Mouse (Mus musculus) cerebral cortex, adult 2 months (tissue): ENCODE data around the gene Hspb1.

Experiments
- WGBS: fragments of 180-500 bp; shearing (Covaris S2); methylation state at CpG from one replicate; pipeline ENCODE4 v1.1.7; 2018; 5-methylcytosine and 5-hydroxymethylcytosine counted together

Hspb1 gene

GRCm38 (mm10) chr5:135887675-135888102, at the start of gene Hspb1:
Gene Hspb1 (plus strand): TSS chr5:135887919.
- WGBS = 5% methylated on average over 24 of the region's 24 CpGs

DNA sequence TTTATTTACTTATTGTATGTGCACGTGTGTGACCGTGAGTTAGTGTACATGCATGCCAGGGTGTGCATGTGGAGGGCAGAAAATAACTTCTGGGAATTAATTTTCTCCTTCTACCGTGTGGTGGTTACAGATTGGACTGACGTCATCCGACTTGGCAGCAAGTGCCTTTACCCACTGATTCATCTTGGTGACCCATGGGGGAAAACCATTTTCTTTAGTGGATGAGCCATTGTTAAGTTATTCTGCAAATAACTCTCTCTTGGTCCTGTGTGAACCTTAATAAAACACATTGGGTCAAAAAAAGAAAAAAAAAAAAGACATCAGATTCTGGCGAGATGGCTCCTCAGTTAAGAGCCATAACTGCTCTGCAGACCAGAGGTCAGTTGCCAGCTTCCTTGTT, 46.1 kb upstream of the Hspb1 start:
- 52% methylated on average over 6 of the region's 6 CpGs for WGBS

- 48% methylated on average over 5 of the region's 5 CpGs for WGBS
Measured at GRCm38 (mm10) chr5:135843418-135843817, 44.3 kb upstream of the Hspb1 start.

GRCm38 (mm10) chr5:135845676-135846320, 41.9 kb upstream of the Hspb1 start:
- 50% methylated on average over 13 of the region's 13 CpGs for WGBS

DNA sequence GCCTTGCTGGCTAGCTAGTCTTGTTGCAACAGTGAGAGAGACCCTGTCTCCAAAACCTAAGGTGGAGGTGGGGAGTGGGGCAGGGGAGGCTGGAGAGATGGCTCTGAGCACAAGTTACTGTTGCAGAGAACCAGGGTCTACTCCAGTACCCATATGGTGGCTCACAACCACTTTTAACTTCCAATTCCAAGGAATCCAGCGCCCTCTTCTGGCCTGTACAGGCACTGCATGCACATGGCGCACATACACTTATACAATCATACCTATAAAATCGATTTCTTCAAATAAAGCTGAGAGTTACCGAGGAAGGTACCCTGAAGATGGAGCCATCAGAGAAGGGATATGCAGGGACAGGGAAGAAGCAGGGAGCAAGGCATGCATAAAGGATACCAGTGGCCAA, 40.3 kb upstream of the Hspb1 start:
- 72% methylated on average over 4 of the region's 4 CpGs for WGBS

DNA sequence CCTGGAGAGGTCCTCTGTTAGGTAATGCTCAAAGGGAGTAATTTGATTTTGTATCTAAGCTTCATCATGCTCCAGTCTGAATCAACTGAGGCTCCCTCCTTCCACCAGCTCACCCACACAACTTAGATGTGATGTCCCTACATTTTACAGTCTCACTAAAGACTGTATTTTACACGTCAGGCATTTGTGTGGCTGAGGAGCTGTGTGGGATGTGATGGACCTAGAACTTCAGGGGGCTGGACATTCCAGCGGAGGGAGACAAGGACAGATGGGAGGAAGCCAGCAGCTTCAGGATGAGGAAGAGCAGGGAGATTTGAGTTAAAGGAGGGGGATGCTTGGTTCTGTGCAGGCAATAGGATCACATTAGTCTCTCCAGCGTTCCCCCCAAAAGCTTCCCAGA, 39.8 kb upstream of the Hspb1 start:
- WGBS = 70% methylated on average over 3 of the region's 3 CpGs

DNA sequence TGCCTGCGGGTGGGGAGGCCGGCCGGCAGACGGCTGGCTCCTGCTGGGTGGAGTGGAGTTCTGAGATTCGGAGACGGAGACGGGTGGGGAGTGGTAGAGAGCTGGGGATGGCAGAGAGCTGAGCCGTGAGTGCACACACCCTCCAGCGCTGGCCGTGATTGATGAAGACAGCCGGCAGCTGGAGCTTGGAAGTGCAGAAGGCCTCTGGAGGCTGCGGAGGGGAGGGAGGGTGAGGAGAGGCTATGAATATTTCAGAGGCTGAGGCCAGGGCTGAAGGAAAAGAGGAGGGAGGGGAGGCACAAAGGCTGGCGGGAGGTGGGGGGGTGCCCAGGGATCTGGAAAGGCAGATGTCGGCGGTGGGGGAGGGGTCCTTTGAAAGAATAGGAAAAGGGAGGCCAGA, 36.7 kb upstream of the Hspb1 start:
- 4% methylated on average over 15 of the region's 15 CpGs for WGBS

- 54% methylated on average over 14 of the region's 14 CpGs for WGBS
Measured at GRCm38 (mm10) chr5:135851481-135851880, 36.2 kb upstream of the Hspb1 start.

GRCm38 (mm10) chr5:135852421-135852820, 35.3 kb upstream of the Hspb1 start:
- 27% methylated on average over 10 of the region's 10 CpGs for WGBS

DNA sequence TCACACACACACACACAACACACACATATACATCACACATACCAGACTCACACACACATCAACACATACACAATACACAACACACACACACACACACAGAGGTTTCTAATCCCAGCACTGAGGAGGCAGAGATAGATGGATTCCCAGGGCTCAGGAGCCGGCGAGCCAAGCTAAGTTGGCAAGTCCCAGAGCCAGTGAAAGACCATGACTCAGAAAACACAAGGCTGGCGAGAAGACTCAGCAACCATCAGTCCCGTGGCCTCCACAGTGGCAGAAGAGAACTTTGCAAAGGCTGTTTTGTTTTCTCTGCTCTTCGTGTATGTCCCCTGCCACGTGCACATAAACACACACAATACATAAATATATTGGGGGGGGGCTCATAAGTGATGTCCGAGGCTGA, 34.0 kb upstream of the Hspb1 start:
- WGBS = 29% methylated on average over 7 of the region's 7 CpGs

GRCm38 (mm10) chr5:135855156-135855555, 32.6 kb upstream of the Hspb1 start:
- WGBS = 0% methylated on average over 4 of the region's 4 CpGs

- WGBS = 66% methylated on average over 8 of the region's 8 CpGs
Measured at GRCm38 (mm10) chr5:135866662-135867061, 21.1 kb upstream of the Hspb1 start.

DNA sequence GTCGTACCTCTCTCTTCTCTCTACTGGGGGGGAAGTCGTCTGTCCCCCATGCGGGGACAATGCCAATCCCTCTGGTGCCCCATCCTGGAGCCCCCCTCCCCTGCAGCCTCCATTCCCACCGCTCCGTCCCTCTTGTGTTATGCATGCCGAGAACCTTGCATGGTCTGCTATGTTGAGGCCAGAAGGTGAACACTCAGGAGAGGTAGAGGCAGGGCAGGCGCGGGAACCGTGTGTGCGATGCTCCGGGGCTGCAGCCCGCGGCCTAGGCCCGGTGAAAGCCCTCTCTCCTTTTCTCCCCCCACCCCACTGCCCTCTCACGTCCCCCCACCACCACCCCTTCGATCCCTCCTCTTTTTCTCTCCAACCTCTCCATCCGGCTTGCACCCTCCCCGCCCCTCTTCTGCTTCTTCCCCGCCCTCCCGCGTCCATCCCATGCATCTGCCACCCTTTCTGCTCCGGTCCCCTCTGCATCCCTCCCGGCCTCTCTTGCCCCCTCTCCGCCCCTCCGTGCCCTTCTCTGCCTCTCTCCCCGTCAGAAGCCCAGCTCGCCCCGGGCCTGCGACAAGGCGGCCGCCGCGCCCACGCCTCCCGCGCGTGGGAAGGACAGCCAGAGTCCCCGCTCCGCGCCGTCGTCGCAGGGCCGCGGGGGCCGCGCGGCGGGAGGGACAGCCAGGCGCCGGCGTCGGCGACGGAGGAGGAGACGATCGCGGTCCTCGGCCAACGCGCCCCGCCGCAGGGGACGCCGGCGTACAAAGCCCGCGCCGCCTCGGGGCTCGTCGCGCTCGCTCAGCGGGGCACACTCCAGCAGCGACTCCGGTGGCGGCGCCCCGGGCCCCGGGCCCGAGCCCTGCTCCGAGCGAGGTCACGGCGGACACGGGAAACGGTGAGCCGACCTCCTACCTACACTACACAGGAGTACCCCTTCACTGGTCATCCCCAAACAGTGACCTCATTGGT, 19.8 kb upstream of the Hspb1 start:
- 4% methylated on average over 87 of the region's 89 CpGs for WGBS

DNA sequence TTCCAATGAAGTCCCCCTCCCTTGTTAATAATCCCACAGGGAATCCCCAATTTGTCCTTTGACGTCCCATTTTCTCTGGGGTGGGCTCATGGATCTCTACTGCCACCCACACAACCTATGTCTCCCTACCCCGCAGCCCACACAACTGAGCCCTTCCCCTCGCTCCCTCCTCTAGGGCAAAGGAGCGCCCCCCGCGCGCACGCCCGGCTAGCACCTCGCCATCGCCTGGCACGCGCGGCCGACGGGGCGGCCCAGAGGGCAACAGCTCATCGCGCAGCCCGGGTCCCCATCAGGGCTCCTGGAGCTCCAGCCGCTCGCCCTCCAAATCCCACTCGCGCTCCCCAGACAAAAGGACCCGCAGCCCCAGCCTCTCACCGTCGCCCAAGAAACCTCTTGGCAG, 19.1 kb upstream of the Hspb1 start:
- WGBS = 33% methylated on average over 27 of the region's 27 CpGs

GRCm38 (mm10) chr5:135869661-135870423, 17.9 kb upstream of the Hspb1 start:
- WGBS = 77% methylated on average over 14 of the region's 14 CpGs

DNA sequence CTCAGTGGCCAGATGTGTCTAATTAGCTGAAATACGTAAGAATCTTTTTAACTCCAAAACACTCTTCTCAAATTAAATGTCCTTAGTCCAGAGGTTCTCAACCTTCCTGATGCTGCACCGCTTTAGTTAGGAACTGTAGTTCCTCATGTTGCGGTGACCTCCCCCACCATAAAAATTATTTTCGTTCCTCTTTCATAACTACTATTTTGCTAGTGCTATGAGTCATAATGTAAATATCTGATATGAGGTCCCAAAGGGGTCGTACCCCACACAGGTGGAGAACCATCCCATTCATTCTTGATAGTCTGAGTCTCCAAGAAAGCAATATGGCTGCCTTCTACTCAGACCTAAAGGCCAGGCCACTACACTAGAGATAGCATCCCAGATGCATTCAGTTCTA, 17.2 kb upstream of the Hspb1 start:
- 81% methylated on average over 5 of the region's 5 CpGs for WGBS

DNA sequence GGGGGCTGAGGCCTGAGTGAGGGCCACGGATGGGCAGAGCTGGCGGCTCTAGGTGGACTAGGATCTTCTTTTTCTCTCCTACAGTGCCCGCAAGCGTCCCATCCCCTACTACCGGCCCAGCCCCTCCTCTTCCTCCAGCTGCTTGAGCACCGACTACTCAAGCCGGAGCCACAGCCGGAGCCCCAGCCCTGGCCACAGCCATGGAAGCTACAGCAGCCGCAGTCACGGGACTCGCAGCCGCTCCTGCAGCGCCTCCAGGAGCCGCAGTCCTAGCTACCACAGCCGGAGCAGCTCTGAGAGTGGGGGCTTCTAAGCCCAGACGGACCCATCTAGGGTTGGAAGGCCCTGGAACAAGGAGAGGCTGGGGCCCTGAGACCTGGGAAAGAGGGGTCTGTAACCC, 14.7 kb upstream of the Hspb1 start:
- 49% methylated on average over 16 of the region's 16 CpGs for WGBS

DNA sequence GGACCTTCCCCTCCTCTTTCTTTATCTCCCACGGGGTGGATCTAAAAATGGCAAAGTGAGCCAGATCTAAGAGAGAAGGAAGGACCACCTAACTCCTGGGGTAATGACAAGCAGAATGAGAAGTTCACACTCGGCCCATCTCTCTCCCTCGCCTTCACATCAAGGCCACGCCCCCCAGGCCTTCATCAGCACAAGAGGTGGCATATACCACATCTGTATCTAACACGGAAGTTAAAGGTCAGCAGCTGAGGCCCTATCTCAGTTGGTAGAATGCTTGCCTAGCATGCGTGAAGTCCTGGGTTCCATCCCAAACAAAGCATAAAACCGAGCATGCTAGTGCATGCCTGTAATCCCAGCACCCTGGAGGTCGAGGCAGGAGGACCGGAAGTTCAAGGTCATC, 14.0 kb upstream of the Hspb1 start:
- 66% methylated on average over 9 of the region's 9 CpGs for WGBS

DNA sequence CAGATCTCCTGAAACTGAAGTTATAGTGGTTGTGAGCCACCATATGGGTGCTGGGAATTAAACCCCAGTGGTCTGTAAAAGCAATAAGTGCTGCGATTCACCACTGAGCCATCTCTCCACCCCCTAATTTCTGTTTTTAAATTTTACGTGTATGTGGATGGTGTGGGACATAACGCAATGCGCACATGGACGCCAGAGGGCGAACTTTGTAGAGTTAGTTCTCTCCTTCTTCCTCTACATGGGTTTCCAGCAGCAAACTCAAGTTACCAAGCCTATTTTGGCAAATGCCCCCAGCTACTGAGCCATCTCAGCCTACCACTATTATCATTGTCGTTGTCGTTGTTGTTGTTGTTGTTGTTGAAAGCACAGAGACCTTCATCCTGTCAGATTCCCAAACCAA, 10.5 kb upstream of the Hspb1 start:
- WGBS = 7% methylated on average over 8 of the region's 8 CpGs

DNA sequence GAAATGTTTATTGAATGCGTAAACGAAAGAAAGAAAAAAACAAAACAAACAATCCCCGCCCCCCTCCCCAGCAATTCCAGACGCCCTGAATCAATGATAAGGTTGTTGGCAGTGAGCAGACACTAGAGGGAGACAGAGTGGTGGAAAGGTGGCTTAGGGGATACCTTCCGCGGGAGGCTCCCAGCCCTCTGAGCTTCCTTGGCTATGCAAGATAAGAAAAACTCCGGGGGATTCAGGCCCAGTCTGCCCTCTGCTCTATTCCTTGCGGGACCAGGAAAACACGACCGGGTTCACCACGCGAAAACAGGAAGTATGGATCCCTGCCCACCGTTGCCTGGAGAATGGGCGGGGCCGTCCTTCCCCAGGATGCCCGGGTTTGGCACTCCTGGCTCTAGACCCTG, 9.9 kb upstream of the Hspb1 start:
- under 1% methylated on average over 16 of the region's 16 CpGs for WGBS

DNA sequence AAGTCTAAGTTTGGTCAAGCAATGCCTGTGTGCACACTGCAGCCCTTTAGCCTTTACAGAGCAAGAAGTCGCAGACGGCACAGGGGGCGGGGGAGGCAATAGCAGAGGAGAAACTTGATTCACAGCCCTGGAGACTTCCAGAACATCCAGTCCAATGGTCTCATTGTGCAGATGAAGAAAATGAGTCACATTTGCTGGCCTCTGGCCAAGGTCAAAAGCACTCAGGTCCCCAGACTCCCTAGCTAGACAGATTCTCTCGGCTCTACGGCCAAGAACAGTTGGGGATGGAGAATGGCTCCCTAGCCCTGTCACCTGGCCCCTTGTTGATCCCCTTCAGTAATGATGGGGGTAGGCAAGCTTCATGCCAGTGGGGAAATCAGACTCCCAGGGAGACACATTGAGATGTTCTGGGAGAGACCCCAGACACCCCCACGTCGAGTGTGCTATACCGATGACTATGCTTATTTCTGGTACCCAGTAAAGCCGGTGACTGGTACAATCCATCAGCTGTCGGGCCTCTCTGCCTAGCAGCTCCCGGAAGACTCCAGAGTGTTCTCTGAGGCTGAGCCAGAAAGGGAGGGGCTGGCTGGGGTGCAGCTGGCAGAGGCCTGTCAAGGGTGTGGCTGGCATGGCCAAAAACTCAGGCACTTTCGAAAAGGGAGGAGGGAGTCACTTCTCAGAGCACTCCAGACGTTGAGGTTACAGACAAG, 8.1 kb upstream of the Hspb1 start:
- WGBS = 30% methylated on average over 13 of the region's 13 CpGs

- 80% methylated on average over 6 of the region's 6 CpGs for WGBS
Measured at GRCm38 (mm10) chr5:135884641-135885040, 3.1 kb upstream of the Hspb1 start.
